Mouse (Mus musculus) right cerebral cortex, postnatal 4 days (tissue): ENCODE results near the gene Gm17190.
"Not testable (repeated sequence)": the region's sequence is repeated elsewhere in the genome, so short reads cannot be mapped to it uniquely, and the experiment has no call there.

Experiments used
- DNase-seq: peaks from one replicate; pipeline ENCODE4 v3.0.0-alpha.2; 2022

Gene Gm17190

DNA sequence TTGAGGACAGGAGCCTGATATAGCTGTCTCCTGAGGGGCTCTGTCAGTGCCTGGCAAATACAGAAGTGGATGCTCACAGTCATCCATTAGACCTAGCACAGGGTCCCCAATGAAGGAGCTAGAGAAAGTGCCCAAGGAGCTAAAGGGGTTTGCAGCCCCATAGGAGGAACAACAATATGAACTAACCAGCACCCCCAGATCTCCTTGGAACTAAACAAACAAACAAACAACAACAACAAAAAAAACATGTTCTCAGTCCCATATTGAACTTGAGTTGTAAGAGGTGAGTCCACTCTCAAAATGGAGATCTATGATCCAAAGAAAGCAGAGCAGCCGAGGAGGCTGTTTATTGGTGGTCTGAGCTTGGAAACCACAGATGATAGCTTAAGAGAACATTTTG, at the start of gene Gm17190:
TSS of gene Gm17190 (plus strand) at position 301 of the 400 bp plus-strand sequence.
- not testable (repeated sequence) for DNase-seq

DNA sequence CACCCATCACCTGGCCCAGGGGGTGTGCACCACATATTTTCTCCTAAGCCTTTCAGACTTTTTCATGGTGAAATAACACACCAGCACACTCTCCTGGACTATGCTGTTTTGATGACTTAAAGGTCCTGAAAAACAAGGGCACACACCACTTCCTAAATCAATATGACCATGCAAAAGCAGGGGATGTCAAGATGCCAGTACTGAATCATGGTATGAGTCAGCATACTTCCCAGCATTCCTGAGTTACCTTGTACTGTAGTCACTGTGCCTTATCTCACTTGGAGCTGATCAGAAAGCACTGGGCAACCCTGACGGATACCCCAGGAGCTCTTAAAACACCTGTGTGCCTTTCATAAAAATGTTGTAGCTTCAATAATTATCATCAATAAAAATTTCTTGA, 42.3 kb upstream of the Gm17190 start:
- no peak for DNase-seq

DNA sequence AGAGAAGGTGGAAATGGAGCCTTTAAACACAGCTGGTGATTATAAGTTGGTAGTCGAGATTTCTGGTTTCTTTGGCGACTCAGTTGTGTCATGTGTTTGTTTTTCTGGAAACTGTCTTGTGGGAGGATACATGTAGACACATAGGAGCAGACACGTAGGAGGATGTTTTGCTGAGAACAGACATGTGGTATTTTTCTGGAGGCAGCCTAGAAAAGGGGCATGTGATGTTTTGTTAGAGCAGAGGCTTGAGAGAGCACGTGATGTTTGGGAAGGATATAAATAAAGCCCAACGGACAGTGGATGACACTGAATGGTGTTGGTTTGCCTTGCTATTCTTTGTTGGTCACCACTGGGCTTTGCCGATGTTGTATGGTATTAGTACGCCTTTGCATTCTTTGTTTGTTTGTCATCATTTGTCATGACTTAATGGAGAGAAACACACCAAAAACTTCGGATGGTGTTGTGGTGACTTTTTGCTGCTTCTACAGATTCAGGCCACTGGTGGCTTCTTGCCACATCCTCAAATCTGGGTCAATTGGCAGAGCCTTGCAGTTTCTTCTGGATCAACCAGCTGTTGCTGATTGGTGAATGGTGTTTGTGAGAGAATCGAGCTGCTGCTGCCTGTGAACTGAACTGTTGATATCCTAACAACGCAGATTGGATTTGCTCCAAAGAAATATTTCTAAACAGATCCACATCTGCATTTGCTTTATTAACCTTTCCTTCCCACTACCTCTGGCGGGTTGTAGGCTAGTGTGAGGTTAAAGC, 41.4 kb upstream of the Gm17190 start:
- DNase-seq: no peak

DNA sequence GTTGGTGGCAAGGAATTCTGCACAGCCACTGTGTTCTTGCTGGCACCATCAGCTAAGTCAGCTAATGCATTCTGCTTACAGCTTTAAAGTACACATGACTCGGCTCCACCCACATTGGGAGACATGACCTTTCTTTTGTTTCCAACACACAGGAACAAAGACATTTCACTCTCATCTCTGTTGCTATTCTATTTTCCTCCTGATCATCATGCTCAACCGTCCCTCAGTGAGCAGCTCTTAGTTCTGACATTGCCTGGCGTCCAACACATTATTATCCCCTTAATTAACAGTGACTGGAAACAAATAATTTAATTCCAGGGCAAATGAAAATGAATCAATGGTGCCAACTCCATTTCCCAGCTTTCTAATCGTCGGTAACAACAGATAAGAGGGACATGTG, 36.5 kb upstream of the Gm17190 start:
- DNase-seq: no peak

DNA sequence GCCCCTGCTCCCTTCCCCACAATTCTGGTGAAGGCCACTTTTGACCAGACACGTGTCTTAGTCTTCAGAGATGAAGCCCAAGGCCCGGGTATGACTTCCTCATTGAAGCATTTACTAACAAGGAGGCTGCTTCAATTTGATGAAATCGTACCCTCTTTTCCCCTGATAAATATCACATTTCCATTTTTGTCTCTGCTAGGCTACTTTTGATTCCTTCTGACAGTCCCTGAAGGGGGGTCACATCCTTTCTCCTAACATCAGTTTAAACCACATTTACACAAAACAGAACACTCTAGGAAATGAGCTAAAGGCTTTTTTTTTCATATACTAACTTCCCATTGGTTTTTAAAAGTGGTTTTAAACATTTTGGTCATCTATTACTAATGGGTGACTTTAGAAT, 29.1 kb upstream of the Gm17190 start:
- DNase-seq: no peak

DNA sequence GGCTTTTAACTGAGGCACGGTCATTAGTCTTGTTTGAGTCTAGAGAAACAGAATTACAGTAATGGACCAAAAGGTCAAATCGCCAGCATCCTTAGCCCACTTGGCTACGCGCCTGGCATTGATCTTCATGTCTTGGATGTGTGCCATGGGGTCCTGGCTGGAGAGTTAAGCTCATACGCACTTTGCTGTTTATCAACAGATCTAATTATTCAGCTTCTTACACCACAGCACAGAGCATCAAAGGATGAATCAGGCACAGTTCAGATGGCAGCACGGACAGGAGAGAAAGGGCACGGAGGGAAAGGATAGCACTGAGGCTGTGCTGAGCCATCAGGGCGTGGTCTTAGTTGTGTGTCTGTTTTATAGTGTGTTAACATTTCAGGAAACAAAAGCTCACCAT, 8.3 kb upstream of the Gm17190 start:
- peak; percentile 16 for DNase-seq

DNA sequence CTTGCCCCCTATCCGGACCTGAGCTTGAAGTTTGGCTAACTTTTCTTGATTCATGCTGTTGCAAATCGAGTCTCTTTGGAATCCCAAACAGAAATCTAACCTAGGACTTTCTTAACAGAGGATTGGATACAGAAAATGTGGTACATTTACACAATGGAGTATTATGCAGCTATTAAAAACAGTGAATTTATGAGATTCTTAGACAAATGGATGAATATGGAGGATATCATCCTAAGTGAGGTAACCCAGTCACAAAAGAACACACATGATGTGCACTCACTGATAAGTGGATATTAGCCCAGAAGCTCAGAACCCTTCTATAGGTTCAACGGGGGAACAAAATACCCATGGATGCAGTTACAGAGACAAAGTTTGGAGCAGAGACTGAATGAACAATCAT, 578 bp upstream of the Gm17190 start, which contains the start of gene Gm20075:
TSS of gene Gm20075 (minus strand) at position 101 of the 400 bp plus-strand sequence.
- not testable (repeated sequence) for DNase-seq

DNA sequence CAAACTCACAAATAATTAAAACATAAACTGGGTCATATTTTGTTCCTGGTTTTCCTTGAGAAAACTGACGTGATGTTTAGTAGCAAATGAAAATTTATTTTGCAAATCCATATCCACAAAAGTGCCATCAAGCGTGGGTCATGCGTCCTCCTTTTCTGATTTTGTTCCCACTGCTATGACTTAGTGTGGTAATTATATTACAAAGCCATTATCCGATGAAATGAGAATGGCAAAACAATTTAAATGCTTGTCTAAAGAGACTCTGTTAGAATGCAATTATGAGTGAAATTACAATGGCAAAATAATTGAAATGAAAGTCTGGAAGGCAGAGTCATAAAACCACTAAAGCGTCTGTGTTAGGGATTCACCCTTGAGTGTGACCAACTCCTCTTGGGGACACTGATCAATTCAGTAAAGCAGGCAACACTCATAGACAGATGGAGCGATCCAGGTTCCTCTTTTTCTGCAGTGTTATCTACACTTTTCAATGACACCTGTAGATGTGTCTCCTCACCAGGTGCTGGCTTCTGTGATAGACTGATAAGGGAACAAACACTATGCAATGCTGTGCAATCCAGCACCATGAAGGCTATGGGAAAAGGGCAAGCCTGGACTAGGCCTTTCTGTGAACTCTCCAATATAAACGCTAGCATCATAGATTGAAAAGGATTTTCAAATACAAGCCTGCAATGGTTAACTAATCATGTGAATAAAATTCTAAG, 3.9 kb downstream of the Gm17190 start:
- no peak for DNase-seq

DNA sequence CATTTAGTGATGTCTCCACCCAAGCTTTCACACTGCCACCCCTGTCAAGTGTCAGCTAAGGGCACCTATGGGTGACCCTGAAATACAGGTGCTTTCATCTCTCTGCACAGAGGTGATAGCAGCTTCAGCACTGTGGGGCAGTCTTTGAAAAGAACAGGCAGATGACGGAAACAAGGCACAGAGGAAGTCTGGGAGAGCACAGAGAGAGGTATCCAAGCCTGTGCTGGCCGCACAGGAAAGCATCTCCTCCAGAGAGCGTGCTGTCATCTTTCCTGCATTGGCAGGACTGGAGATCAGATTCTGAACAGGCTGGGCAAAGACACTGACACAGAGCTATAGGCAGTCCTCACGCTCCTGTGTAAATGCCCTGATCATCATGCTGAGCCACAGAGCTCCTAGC, 9.1 kb downstream of the Gm17190 start:
- no peak for DNase-seq

DNA sequence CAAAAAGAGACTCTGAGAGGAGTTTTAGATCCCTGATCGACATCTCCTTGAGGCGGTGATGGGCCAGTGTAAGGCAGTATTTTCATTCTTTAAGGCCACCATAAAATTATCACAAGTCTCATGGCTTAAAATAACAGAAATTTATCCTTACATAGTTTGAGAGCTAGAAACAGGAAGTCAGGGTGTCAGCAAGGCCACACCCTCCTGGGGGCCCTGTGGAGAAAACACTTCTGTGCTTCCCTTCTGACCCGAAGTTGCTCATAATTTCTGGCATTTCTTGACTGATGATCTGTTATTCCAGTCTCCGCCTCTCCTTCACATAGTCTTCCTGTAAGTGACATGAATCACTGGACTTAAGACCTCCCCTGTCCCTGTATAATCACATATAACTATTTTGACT, 24.5 kb downstream of the Gm17190 start:
- no peak for DNase-seq

DNA sequence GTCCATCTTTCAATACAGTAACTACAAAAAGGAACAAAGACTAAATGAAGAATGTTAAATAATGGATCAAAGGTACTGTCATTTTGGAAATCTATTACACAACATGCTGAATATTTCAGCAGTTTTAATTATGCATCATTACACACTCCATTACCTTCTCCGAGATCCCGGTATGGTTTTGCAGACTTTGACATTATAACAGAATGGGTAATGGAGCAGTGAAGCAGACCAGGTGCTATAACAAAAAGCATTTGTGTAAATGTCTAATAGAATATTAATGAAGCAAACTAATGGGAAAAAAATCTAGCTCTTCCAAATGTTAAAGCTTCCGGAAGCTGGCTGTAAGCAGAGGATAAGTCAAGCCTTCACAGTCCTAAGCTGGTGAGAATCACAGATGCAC, 28.9 kb downstream of the Gm17190 start:
- no peak for DNase-seq

DNA sequence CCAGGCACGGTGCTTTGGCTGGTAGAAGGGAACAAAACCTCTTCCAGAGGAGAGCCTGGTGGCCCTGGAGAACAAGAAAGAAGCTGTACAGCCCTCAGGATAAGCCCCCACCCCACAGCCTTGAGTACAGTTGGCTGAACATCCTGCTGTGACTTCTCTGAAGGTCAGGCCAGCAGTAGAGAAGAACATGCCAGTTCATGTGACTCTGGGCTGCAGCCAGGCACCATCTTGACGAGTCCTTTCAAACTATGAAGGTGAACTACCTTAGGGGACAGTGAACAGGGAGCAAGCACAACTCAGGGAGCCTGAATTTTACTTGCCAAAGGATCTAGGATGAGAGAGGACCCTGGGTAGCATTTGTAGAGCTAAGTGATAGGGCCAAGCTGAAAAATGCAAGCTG, 30.9 kb downstream of the Gm17190 start:
- no peak for DNase-seq

DNA sequence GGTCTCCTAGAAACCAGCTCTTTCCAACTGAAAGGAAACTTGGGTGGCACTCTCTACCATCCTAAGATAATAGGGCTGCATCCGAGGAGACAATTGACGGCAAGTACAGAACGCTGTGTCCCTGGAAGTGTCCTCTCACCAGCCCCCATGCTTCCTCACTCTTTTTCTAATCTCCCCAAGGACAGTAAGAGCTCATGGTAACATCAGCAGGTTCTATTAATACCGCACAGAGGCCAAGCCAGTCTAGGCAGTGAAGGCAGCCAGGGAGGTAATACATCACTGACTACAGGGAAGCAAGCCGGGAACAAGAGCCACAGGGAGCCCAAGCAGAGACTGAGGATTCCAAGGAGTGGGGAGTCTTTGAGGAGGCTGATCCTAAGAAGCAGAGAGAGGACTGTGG, 43.2 kb downstream of the Gm17190 start:
- DNase-seq: no peak

DNA sequence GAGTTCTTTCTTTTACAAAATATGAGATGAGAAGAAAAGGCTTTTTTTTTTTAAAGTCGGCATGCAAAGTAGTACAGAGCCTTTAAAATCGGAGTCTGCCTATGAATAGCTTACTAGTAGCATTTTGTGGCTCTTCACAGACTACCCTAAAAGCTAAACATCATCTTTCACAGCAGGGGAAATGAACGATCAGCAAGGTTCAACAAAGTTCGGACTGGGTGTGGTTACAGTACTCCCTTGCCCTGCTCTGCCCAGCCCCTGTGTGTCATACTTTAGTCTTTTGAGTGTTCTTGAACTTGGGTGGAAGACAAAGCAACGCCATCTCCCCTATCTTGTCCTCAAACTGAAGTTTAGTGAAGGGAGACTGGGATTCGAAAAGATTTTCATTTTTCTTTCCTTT, 44.8 kb downstream of the Gm17190 start:
- DNase-seq: no peak

DNA sequence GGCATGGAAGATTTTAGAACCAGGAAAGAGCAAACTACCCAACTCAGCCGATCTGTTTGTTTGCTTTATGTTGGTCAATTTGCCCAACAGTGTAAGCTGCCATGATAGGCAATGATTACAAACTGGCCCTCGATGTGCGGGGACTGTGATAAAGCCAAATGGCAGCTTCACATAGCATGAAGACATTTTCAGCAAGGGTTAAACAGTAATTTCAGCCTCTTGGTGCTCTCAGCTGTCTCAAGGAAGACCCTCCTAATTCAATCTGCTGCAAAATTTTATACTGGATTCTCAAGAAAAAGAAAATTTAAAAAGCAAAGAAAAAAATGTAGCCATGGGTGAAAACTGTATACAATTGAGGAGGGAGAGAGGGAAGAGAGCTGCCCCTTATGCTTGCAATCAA, 47.2 kb downstream of the Gm17190 start:
- no peak for DNase-seq

DNA sequence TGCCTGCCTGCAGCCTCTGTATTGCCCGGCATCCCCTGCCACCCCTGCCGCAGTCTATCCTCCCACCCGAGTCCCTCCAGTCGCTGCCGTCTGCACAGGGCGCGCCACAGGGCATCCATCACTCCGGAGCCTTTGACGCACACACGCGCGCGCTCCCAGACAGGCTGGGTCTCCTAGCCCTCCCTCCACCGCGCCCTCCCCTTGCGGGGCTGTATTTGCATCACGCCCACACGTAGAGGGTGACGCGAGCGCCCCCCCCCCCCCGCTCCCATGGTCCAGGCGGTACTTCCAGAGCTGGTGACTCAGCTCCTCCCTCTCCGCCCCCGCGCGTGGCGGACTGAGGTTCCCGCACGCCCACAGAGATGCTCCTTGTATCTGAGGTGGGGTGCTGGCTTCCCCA, 49.2 kb downstream of the Gm17190 start:
- peak; percentile 72 for DNase-seq

DNA sequence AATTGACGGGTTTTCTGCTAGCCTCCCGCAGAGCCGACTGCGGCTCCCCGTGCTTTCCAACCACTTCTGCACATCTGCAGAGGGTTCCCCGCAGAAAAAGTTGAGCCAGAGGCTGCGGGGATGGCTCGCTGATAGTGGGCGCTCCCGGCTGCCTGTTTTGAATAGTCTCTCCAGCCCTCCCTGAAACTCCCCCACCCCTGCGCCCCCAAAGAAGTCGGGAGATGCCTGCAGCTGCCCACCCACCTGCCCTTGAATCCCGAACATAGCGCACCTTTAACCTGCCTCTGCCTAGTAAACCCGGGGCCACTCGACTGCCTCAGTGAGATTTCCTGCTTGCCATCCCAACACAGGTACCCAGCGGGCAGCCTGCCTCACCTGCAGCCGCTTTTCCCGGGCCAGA, 50.1 kb downstream of the Gm17190 start:
- DNase-seq: peak; percentile 5

DNA sequence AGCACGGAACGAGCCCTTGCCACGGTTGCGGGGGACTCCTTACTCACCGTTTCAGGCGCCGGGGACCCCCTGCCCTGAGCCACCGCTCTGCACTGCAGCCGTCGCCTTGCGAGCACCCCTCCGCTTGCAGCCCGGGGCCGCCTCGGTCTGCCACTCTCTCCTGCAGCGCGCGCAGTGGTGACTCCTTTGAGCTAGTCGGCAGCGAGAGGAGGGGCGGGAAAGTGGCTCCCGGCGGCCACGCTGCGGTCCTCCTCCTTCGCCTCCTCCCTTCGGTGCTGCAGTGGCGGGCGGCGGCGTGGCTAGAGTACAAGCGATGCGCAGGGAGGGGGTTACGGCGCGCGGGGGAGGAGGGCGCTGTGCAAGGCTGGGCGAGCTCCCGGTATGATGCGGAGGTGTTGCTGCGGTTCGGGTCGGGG, 50.6 kb downstream of the Gm17190 start, which contains the start of gene Sv2c:
TSS of gene Sv2c (minus strand) at position 177 of the 416 bp plus-strand sequence.
- DNase-seq: peak; percentile 67
